Mouse (Mus musculus): ENCODE measurements around the gene Fadd.

DNA sequence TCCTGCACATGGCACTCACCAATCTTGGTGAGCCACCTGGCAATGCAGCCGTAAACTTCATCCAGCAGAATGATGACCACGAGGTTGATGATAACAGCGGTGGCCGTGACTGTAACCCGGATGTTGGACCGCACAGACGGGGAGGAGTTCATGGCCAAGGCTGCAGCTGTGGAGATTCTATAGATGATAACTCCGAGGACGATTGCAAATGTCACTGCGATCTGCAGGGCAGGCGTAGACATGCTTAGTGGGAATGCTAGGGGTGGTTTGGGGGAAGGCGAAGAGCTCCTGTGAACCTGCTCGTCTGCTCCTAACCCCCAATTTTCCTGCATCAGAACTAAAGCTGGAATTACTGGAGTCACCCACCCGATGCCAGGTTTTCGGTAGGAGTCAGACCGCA, 29.3 kb upstream of the Fadd start:
- TF ChIP-seq CTCF (IDR thresholded peaks at IDR 0.05; ENCODE audit: low read depth) (no peak), EP300 (IDR thresholded peaks at IDR 0.05; ENCODE audit: low read depth) (no peak)
